Mouse (Mus musculus) layer of hippocampus, adult 9-11 months (tissue): ENCODE measurements at regions not wholly inside any gene's neighbourhood (a gene's known extent, or its start where the extent isn't known, plus 50 kb on each side); places are given as distances from the start of the nearest gene placed in this dataset.
A peak's percentile ranks its signal among the peaks of the same experiment; 100 is the strongest.
"Not testable (repeated sequence)": the region's sequence is repeated elsewhere in the genome, so short reads cannot be mapped to it uniquely, and the experiment has no call there.

Source experiments
- DNase-seq: peaks from one replicate; pipeline ENCODE4 v3.0.0; 2022

GRCm38 (mm10) chr6:5663433-5664175 lies 61.8 kb upstream of the Dync1i1 start:
- DNase-seq = no peak

GRCm38 (mm10) chr6:5645150-5645732 lies 80.2 kb upstream of the Dync1i1 start:
- DNase-seq = peak; percentile 42

GRCm38 (mm10) chr6:5634222-5634621 lies 91.2 kb upstream of the Dync1i1 start:
- DNase-seq = no peak

- DNase-seq = peak; percentile 31
These were observed 92.3 kb upstream of the Dync1i1 start for GRCm38 (mm10) chr6:5633036-5633708.

- DNase-seq = no peak
These were observed 101.4 kb upstream of the Dync1i1 start for GRCm38 (mm10) chr6:5624085-5624484.

GRCm38 (mm10) chr6:5621582-5621981 lies 103.9 kb upstream of the Dync1i1 start:
- DNase-seq = no peak

GRCm38 (mm10) chr6:5594011-5594410 lies 97.9 kb upstream of the Pdk4 start:
- no peak for DNase-seq

GRCm38 (mm10) chr6:5589635-5590034 lies 93.5 kb upstream of the Pdk4 start:
- DNase-seq = peak; percentile 24

GRCm38 (mm10) chr6:5582923-5583525 lies 86.9 kb upstream of the Pdk4 start:
- DNase-seq = no peak

GRCm38 (mm10) chr6:5576891-5577290 lies 80.8 kb upstream of the Pdk4 start:
- DNase-seq = not testable (repeated sequence)

- DNase-seq = no peak
These were observed 70.5 kb upstream of the Pdk4 start for GRCm38 (mm10) chr6:5566582-5566981.

GRCm38 (mm10) chr6:5565049-5565448 lies 68.9 kb upstream of the Pdk4 start:
- DNase-seq = no peak

GRCm38 (mm10) chr6:5553703-5554394 lies 57.7 kb upstream of the Pdk4 start:
- no peak for DNase-seq

- DNase-seq = no peak
These were observed 54.0 kb upstream of the Pdk4 start for GRCm38 (mm10) chr6:5550067-5550466.
